Mouse (Mus musculus) thymus, adult 2 months (tissue): ENCODE measurements around the gene Tacc2.

ENCODE experiments used
- CTCF ChIP-seq: fragments of 200-500 bp; IDR thresholded peaks from 2 replicates; pipeline ENCODE4 v1.5.1; 2012; ENCODE audit warnings: mild to moderate bottlenecking, control low read depth, low read length, moderate library complexity, borderline replicate concordance; ENCODE audit not compliant: control insufficient read depth, poor library complexity, insufficient read depth; ENCODE audit errors: extremely low read depth
- POLR2A ChIP-seq: fragments of 200-500 bp; IDR thresholded peaks from 2 replicates; pipeline ENCODE4 v1.6.1; 2012; ENCODE audit warnings: mild to moderate bottlenecking, low read length, control low read depth, moderate library complexity; ENCODE audit not compliant: control insufficient read depth, poor library complexity, insufficient read depth; ENCODE audit errors: extremely low read depth

DNA sequence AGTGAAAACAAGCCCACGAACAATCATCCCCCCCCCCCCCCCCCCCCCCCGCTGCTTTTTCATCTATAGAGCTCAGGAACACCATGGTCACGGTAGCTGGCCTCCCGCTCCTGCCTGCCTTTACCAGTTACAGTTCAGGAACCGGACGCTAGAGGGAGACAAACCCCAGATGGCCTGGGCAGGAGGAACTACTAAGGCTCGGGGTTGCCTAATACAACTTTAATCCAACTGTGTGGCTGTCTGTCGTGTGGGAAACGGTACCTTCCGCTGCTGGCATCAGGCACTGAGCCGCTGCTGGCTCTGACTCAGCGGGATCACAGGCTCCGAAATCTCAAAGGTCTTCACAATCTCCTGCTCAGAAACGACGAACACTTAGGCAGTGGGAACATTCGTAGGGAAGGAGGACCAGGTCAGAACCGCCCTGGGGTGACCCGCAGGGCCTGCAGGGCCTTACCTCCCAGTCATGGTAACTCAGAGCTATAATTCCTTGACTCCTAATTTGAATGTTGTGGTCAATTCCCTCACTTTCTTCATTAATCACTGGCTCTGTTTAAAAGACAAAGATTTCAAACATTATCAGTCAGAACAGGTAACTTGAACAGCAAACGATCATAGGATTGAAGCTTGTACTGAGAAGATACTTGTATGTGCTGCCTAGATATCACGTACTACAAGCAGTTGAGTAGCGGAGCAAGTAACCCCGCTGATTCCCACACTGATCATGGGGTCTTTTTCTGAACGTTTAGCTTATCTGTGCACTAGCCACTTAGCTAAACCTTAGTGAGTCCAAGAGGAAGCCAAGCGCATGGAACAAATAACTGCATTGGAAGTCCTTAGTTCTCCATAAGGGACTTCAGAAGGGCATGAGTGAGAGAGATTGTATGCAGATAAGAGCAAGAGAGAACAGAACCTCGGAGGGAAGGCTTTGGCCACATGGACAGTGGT, 43.6 kb upstream of the Tacc2 start:
- TF ChIP-seq POLR2A (no peak; the same call in 1 of the 2 replicates), CTCF (peak; percentile 82; the same call in 1 of the 2 replicates)
